Mouse (Mus musculus) stomach, postnatal 0 days (tissue): ENCODE measurements at regions not wholly inside any gene's neighbourhood (a gene's known extent, or its start where the extent isn't known, plus 50 kb on each side); places are given as distances from the start of the nearest gene placed in this dataset.

ENCODE experiments used
- CTCF ChIP-seq: IDR thresholded peaks from 2 replicates; pipeline ENCODE4 v1.5.1; 2016; ENCODE audit warnings: antibody characterized with exemption, low read depth, mild to moderate bottlenecking, moderate library complexity
- EP300 ChIP-seq: optimal IDR thresholded peaks from 2 replicates; pipeline ENCODE3; 2016; ENCODE audit warnings: antibody characterized with exemption

DNA sequence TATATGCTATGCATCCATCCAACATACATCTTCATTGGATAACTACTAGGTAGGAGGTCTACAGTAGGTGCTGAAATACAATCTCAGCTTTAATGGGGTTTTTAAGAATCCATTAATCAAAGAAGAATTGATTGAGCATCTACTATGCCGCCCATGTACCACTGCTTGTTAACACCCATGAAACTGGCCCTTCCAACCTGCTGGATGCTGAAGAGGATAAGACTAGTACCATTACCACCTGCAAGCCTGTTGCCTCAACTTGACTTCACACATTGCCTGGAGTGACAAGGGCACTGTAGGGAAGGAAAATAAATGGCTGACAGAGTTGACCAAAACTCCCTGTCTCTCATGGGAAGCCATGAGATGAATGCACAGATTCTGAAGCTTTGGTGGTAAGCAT, 71.4 kb upstream of the Klf9 start:
- TF ChIP-seq CTCF (no peak), EP300 (no peak)
